Mouse (Mus musculus): ENCODE results near the gene Rasl10a.

Gene Rasl10a

DNA sequence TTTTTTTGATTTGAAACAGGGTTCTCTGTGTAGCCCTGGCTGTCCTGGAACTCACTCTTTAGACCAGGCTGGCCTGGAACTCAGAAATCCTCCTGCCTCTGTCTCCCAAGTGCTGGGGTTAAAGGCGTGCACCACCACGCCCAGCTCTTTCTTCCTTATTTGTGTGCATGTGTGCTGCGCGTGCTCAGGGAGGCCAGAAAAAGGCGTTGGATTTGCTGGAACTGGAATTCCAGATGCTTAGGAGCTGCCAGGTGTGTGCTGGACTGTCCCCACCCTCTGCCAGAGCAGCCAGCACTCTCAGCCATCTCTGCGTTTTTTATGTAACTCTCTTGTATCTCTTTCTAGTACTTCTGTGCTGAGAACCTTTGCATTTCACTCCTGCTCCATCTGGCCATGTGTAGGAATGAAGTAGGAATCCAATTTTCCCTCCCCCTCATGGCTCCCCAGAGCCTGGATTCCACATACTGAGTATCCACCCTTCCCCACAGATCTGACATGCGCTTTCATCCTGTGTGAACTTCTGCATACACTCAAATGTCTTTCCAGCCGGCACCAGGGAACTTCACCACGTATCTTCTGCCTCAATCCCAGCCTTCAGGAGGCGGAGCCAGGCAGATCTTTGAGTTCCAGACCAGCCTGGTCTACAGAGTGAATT is 5.6 kb upstream of the Rasl10a start:
- no peak for DNase-seq (ENCODE audit: low spot score in 2 of 2)

GRCm38 (mm10) chr11:5054151-5054550 is 3.8 kb upstream of the Rasl10a start:
- DNase-seq (ENCODE audit: low spot score in 2 of 2), result no peak

DNA sequence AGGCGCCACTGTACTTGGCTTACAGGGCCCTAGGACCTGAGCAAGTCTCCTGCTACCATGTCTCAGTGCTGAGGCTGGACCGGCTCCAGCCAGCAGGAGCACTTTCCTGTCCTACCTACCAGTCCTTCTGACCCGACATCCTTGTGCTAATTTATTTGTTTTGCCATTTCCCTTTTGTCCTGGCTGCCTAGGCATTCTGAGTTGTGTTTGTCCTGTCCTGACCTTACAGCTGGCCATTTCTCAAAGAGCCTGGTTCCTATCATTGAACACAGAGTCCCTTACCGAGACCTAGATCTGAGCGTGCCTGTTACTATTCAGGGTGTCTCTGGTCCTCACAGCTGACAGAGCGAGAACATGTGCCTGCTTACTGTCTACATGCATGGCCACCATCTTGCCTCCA is 3.1 kb upstream of the Rasl10a start:
- no peak for DNase-seq (ENCODE audit: low spot score in 2 of 2)

DNA sequence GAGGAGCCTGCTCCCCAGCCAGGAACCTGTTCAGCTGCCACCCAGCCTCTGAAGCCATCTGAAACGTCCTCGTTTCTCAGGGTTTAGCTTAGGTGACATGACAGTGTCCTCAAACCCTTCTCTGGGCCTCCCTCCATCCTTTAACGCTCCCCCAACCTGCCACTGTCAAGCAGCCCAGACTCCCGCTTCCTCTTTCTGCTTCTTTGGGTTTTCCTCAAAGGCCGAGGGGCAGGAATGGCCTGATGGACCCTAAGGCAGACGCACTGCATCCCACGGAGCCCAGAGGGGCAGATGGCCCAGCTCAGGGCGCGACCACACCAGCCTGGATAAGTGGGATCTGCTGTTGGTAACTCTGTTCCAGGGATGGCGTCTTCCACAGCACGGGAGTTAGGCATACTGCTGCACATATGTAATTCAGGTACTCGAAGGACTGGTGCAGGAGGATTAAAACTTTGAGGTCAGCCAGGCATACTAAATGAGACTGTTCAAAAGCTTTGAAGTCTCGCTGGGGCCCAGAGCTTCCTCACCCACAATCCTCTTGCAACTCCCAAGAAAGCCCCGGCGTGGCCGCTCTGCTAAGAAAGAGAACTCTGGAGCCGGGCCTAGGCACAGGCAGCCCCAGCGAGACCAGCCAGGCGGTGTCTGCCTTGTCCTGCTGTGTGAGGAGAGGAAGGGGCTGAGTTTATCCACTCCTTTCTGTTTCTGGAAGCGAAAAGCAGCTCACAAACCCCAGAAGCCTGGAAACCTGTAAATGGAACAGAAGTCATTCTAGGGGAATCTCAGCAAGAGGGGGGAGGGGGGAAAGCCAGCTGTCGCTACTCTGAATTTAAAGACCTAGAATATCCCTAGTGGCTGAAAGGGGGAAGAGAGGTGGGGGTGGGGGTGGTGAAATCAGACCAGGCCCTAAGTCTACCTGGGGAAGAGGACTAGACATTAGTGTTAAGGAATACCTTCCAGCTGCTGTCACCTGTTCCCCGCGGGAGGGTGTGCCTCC is 1.7 kb upstream of the Rasl10a start:
- no peak for DNase-seq (ENCODE audit: low spot score in 2 of 2)

DNA sequence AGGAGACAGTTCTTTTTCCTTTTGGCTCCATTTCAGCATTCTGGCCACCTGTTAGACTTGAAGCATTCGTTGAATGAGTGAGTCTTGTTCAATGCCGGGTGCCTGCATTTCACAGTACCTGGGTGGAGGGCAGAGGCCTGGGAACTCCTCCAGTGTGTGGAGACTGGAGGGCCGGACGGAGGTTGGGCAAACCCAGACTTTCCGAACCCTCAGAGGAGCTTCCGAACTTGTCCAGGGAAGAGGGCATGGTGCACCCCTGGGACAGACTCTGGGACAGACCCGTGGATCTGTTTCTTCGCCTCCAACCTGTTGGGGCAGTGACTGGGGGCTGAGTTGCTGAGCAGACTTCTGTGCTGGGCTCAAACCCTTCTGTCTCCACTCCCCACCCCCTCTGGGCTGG is 864 bp upstream of the Rasl10a start:
- DNase-seq (ENCODE audit: low spot score in 2 of 2), result no peak

DNA sequence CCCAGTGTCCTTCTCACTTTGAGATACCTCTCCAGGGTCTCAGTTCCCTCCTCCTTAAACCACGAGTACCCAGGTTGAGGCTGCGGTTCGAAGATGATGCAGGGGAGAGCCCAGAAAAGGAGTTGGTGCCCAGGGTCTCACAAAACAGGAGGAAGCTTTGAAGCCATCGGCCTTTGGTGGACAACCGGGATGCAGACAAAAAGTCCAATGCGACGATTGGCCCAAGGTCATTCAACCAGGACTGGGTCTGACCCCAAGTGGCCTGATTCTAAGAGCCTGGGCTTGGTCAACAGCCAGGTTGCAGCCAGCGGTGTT is 430 bp upstream of the Rasl10a start:
- no peak for DNase-seq (ENCODE audit: low spot score in 2 of 2)

- DNase-seq (ENCODE audit: low spot score in 2 of 2), result no peak
These were observed 855 bp downstream of the Rasl10a start for GRCm38 (mm10) chr11:5058783-5059182.

DNA sequence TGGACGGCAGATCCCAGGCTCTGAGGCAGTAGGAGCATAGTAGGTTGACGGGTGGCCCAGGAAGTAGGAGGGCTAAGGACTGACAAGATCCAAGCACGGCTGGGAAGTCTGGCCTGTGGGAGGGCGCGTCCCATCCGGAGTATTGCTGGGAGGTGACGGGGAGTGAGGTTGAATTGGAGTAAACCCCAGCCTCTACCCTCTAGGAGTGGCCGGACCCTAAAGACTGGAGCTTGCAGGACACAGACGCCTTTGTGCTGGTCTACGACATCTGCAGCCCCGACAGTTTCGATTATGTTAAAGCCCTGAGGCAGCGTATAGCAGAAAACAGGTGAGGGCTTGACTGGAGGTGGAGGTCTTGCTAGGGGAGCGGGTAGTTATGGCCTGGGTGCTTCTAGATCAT is 1.3 kb downstream of the Rasl10a start:
- DNase-seq (ENCODE audit: low spot score in 2 of 2), result no peak

GRCm38 (mm10) chr11:5059704-5060156 is 1.8 kb downstream of the Rasl10a start:
- DNase-seq (ENCODE audit: low spot score in 2 of 2), result peak in 1 of 2 experiments; percentile 52

- no peak for DNase-seq (ENCODE audit: low spot score in 2 of 2)
These were observed 3.0 kb downstream of the Rasl10a start for GRCm38 (mm10) chr11:5060756-5061412.

DNA sequence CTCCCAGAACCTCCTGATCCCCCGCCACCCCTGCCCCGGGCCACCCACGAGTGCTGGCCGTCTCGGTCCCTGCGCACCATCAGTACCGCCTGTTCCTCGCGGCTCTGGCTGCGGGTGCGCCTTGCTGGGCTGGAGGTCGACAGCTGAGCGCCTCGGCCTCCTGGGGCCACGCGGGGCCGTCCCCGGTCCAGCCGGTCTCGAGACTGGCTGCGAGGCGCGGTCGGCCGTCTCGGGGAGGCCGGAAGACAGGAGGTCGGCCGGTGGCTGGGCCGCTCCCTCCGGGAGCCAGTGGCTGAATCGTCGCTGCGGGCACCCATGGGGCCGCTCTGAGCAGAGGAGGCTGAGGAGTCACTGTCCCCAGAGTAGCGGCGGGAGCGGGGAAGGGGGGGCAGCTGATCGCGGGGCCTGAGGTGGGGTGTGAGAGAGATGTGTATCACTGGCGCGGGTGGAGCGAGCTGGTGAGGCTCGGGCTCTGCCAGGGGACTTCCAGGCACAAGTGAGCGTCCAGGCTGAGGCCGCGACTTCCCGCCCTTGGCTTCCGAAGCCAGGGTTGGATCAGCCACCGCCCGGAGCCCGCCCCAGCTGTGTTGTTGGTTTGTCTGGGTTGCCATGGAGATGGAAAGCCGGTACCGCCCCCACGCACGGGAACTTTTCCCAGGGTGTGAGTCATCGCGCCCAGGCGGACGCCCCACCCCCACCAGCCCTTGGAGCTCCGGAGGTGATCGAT is 3.6 kb downstream of the Rasl10a start:
- DNase-seq (ENCODE audit: low spot score in 2 of 2), result peak; percentile 91 to 96

DNA sequence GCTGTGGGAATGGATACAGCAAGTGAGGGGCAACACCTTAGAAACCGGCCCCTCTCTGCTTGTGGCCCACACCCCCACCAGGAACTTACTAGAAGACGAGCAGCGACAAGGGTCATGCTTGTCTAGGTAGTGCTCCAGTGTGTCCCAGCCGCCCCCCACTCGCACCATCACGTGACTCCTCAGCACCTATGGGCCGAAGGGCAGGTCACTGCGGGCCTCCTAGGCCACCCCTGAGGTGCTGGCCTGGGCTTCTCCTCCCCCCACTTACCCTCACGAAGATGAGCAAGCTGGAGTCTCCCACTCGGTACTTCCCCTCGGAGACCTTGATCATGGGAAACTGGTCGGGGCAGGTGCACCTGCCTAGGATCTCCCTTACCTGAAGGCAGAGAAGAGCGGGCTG is 4.4 kb downstream of the Rasl10a start:
- no peak for DNase-seq (ENCODE audit: low spot score in 2 of 2)

GRCm38 (mm10) chr11:5062860-5063505 is 5.1 kb downstream of the Rasl10a start:
- DNase-seq (ENCODE audit: low spot score in 2 of 2), result no peak

DNA sequence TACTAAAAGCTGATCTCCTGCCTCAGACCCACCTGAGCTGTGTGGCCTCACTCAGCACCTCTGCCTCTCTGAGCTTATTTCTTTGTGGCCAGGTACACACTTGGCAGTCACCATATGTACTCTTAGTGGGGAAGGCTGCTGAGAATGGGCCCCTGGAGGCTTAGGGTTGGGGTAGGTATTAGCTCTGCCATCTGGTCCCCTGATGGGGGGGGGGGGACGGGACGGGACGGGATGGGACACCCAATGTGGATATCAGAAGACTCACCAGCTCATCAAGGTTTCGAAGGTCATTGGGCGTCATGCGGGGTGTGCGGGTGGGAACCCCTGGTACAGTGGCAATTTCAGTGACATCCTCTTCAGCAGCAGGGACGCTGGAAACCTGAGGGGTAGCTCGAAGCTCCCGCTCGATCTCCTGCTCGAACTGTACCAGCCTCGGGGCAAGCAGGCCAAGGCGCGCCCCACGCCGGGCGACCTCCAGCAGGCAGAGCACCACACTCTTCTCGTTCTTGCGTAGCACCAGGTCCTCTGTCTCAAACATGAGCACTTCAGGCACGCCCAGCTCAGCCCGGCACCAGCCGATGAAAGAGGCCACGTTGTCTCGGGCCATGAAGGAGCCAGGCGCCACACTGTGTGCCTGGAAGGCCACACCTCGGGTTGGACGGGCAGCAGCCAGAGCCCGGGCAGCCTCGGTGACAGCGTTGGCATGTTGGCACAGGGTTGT is 5.8 kb downstream of the Rasl10a start:
- no peak for DNase-seq (ENCODE audit: low spot score in 2 of 2)

DNA sequence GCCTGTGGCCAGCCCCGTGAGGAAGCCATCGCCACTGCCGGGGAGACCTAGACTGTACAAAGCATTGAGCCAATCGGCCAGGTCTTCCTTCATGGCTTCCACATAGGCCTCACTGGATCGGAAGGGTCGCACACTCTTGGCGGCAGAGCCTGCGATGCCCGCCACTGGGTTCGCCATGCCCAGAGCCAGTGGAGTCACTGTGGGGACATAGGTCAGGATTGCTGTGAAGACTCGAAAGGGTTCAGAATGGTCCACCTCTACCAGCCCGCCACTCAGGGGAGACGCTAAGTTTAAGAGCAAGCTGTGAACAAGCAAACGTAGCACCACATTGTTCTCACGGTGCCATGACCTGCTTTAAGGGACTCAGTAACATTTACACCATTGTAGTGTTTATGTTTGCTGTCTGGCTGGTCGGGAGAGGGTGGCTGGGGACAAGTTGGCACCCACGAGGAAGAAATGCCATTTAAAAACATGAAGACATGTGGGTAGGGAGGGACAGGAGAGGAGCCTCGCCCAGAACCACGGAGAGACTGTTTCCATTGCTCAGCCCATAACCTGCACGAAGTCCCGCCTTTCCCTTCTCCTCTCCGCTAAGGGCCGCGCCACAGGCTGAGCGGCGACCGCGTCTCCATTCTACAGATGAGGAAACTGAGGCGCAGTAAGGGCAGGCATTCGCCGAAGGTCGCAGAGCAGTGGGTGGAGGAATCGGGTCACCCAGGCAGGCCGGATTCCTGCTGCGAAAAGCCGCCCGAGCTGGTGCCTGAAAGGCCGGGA is 6.5 kb downstream of the Rasl10a start:
- DNase-seq (ENCODE audit: low spot score in 2 of 2), result peak in 1 of 2 experiments; percentile 26

- DNase-seq (ENCODE audit: low spot score in 2 of 2), result peak; percentile 60 to 79
These were observed 7.3 kb downstream of the Rasl10a start, which contains the start of gene Gas2l1 for GRCm38 (mm10) chr11:5065056-5065821. Gas2l1 (minus strand) TSS chr11:5065327.

- DNase-seq (ENCODE audit: low spot score in 2 of 2), result no peak
These were observed 9.1 kb downstream of the Rasl10a start for GRCm38 (mm10) chr11:5067063-5067462.

- DNase-seq (ENCODE audit: low spot score in 2 of 2), result no peak
These were observed 10.4 kb downstream of the Rasl10a start for GRCm38 (mm10) chr11:5068126-5068971.
